Mouse (Mus musculus): ENCODE measurements at regions not wholly inside any gene's neighbourhood (a gene's known extent, or its start where the extent isn't known, plus 50 kb on each side); places are given as distances from the start of the nearest gene placed in this dataset.

GRCm38 (mm10) chr1:103762044-103762663 lies 1006.2 kb upstream of the Cdh20 start:
- DNase-seq (ENCODE audit: low spot score): no peak

DNA sequence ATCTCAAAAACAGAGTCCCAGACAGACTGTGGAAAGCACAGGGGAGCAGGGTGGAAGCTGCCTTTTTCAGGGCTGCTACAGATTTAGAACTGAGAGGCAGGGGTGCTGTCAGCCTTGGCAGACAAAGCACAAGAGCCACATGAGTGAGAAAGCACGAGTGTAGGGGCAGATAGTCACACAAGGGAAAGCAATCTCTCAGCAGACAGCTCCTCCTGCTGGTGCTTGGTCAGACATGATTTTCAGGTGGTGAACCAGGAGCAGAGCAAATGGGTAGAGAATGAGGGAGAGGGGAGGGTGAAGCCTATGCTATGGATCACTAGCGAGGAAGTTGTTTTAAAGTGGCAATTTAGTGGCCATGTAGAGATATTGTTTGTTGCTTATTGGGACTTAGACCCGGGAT lies 1005.6 kb upstream of the Cdh20 start:
- peak; percentile 6 for DNase-seq (ENCODE audit: low spot score)

DNA sequence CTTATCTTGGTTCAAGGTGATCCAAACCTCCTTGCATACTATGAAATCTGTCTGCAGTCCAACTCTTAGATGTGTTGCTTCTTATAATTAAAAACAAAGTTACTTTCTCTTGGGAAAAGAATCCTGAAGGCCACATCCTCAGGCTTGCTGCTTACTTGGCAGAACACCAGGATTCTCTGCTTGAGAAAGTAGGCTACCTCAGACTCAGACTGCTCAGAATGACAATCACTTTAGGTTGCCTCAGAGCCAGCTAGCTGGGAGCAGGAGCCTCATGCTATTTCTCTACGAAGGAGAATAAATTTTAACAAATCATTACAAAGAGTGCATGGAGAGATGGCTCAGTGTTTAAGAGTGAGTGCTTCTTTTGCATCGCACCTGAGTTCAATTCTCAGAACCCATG lies 1001.0 kb upstream of the Cdh20 start:
- DNase-seq (ENCODE audit: low spot score): no peak

DNA sequence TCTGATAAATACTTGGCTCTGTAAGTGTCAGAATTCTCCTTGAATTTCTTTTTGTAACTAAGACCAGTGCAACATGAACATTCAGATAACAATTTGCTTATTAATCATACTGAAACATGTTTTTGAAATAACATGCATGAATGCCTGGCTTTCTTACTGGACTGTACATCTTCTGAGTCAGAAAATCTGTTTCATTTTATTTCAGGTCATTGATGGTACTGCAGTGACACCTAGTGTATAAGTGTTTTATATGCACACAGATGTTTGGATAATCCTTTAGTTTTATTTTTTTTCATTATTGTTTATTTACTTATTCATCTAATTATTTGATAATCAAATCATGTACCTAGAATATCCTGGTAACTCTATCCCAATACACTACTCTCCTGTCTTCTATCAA lies 983.6 kb upstream of the Cdh20 start:
- peak; percentile 11 for DNase-seq (ENCODE audit: low spot score)

DNA sequence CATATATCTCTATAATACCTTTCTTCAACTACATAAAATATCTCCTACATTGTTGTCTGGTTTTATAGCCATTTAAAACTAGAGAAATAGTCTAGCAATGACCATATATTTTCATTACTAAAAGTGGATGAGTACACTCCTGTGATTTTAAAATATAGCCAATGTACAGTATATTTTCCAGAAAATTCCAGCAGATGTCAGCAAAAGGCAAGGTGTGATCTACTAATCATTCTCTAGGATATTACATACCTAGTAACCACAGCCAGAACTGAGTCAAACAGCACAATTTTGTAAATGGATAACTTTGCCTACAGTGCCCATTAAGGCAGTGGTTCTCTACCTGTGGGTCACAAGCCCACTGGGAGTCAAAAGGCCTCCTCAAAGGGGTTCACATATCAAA lies 972.0 kb upstream of the Cdh20 start:
- no peak for DNase-seq (ENCODE audit: low spot score)

DNA sequence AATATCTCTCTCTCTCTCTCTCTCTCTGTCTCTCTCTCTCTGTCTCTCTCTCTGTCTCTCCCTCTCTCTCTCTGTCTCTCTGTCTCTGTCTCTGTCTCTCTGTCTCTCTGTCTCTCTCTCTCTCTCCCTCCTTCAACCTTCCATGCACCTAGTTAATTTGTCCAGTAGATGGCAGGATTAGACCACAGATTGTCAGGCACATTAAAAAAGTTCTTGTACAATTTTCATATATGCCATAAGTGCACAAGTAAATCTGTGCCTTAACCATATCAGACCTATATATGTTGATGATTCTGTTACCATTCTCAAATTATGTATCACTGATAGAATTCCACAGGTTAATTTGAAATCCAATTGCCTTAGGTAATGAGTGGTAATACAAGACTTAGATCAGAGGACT lies 969.0 kb upstream of the Cdh20 start:
- DNase-seq (ENCODE audit: low spot score): peak; percentile 63

- no peak for DNase-seq (ENCODE audit: low spot score)
These were observed 950.4 kb upstream of the Cdh20 start for GRCm38 (mm10) chr1:103817946-103818345.
